Mouse (Mus musculus): ENCODE measurements at regions not wholly inside any gene's neighbourhood (a gene's known extent, or its start where the extent isn't known, plus 50 kb on each side); places are given as distances from the start of the nearest gene placed in this dataset.

- Histone ChIP-seq H3K27ac (ENCODE audit: insufficient read depth, low read depth, low read length, poor library complexity, severe bottlenecking) (no peak overlapping the region), H3K9ac (ENCODE audit: insufficient read depth, low read depth, low read length, poor library complexity, severe bottlenecking) (no peak overlapping the region), H3K9me3 (ENCODE audit: control insufficient read depth, insufficient read depth, low read depth, low read length) (no peaks in the 10 kb centered on the region), H3K36me3 (ENCODE audit: control insufficient read depth, insufficient read depth, low read length, poor library complexity, severe bottlenecking) (no peaks in the 10 kb centered on the region), H3K4me3 (ENCODE audit: insufficient read depth in 1 of 2, low read depth in 1 of 2, low read length in 2 of 2, poor library complexity in 1 of 2, severe bottlenecking in 1 of 2) (no peak overlapping the region), H3K4me1 (ENCODE audit: control insufficient read depth in 2 of 2, insufficient read depth in 2 of 2, low read length in 2 of 2, poor library complexity in 1 of 2) (no peaks in the 10 kb centered on the region)
- in situ Hi-C loops (cut with MboI; ENCODE audit: low sequenced_read_pairs in 2 of 2, unreplicated experiment in 2 of 2), result no loop called here
- TF ChIP-seq MAFK (IDR thresholded peaks at IDR 0.05; ENCODE audit: insufficient read depth, low read depth, low read length) (no peak), ZNF384 (IDR thresholded peaks at IDR 0.05; ENCODE audit: low read depth, low read length) (no peak), CHD2 (IDR thresholded peaks at IDR 0.05; ENCODE audit: low read depth, low read length) (no peak), ZC3H11A (IDR thresholded peaks at IDR 0.05; ENCODE audit: borderline replicate concordance, low read depth, low read length) (no peak), HCFC1 (IDR thresholded peaks at IDR 0.05; ENCODE audit: borderline replicate concordance, insufficient read depth, low read length) (no peak)
- DNase-seq (ENCODE audit: low read depth, low spot score), result no peak
Measured at GRCm38 (mm10) chr11:64776691-64777090, 202.1 kb upstream of the Elac2 start.

GRCm38 (mm10) chr11:64800246-64801121 lies 178.4 kb upstream of the Elac2 start:
- H3K36me3 ChIP-seq (ENCODE audit: control insufficient read depth, insufficient read depth, low read length, poor library complexity, severe bottlenecking), result no peaks in the 10 kb centered on the region
- no peak for DNase-seq (ENCODE audit: low read depth, low spot score)
- no peak overlapping the region for H3K9ac ChIP-seq (ENCODE audit: insufficient read depth, low read depth, low read length, poor library complexity, severe bottlenecking)
- in situ Hi-C loops (cut with MboI; ENCODE audit: low sequenced_read_pairs in 2 of 2, unreplicated experiment in 2 of 2), result no loop called here
- H3K9me3 ChIP-seq (ENCODE audit: control insufficient read depth, insufficient read depth, low read depth, low read length), result no peaks in the 10 kb centered on the region
- no peak overlapping the region for H3K27ac ChIP-seq (ENCODE audit: insufficient read depth, low read depth, low read length, poor library complexity, severe bottlenecking)
- H3K4me3 ChIP-seq (ENCODE audit: insufficient read depth in 1 of 2, low read depth in 1 of 2, low read length in 2 of 2, poor library complexity in 1 of 2, severe bottlenecking in 1 of 2), result no peak overlapping the region
- no peaks in the 10 kb centered on the region for H3K4me1 ChIP-seq (ENCODE audit: control insufficient read depth in 2 of 2, insufficient read depth in 2 of 2, low read length in 2 of 2, poor library complexity in 1 of 2)
- TF ChIP-seq CHD2 (IDR thresholded peaks at IDR 0.05; ENCODE audit: low read depth, low read length) (no peak), HCFC1 (IDR thresholded peaks at IDR 0.05; ENCODE audit: borderline replicate concordance, insufficient read depth, low read length) (no peak), ZNF384 (IDR thresholded peaks at IDR 0.05; ENCODE audit: low read depth, low read length) (no peak), ZC3H11A (IDR thresholded peaks at IDR 0.05; ENCODE audit: borderline replicate concordance, low read depth, low read length) (no peak), MAFK (IDR thresholded peaks at IDR 0.05; ENCODE audit: insufficient read depth, low read depth, low read length) (no peak)

- in situ Hi-C loops (cut with MboI; ENCODE audit: low sequenced_read_pairs in 2 of 2, unreplicated experiment in 2 of 2), result no loop called here
- Histone ChIP-seq H3K9ac (ENCODE audit: insufficient read depth, low read depth, low read length, poor library complexity, severe bottlenecking) (no peak overlapping the region), H3K4me1 (ENCODE audit: control insufficient read depth in 2 of 2, insufficient read depth in 2 of 2, low read length in 2 of 2, poor library complexity in 1 of 2) (no peaks in the 10 kb centered on the region), H3K36me3 (ENCODE audit: control insufficient read depth, insufficient read depth, low read length, poor library complexity, severe bottlenecking) (no peaks in the 10 kb centered on the region), H3K27ac (ENCODE audit: insufficient read depth, low read depth, low read length, poor library complexity, severe bottlenecking) (no peak overlapping the region), H3K4me3 (ENCODE audit: insufficient read depth in 1 of 2, low read depth in 1 of 2, low read length in 2 of 2, poor library complexity in 1 of 2, severe bottlenecking in 1 of 2) (no peak overlapping the region), H3K9me3 (ENCODE audit: control insufficient read depth, insufficient read depth, low read depth, low read length) (no peaks in the 10 kb centered on the region)
- TF ChIP-seq CHD2 (IDR thresholded peaks at IDR 0.05; ENCODE audit: low read depth, low read length) (no peak), MAFK (IDR thresholded peaks at IDR 0.05; ENCODE audit: insufficient read depth, low read depth, low read length) (no peak), HCFC1 (IDR thresholded peaks at IDR 0.05; ENCODE audit: borderline replicate concordance, insufficient read depth, low read length) (no peak), ZC3H11A (IDR thresholded peaks at IDR 0.05; ENCODE audit: borderline replicate concordance, low read depth, low read length) (no peak), ZNF384 (IDR thresholded peaks at IDR 0.05; ENCODE audit: low read depth, low read length) (no peak)
- no peak for DNase-seq (ENCODE audit: low read depth, low spot score)
Measured at GRCm38 (mm10) chr11:64801351-64801750, 177.5 kb upstream of the Elac2 start.

DNA sequence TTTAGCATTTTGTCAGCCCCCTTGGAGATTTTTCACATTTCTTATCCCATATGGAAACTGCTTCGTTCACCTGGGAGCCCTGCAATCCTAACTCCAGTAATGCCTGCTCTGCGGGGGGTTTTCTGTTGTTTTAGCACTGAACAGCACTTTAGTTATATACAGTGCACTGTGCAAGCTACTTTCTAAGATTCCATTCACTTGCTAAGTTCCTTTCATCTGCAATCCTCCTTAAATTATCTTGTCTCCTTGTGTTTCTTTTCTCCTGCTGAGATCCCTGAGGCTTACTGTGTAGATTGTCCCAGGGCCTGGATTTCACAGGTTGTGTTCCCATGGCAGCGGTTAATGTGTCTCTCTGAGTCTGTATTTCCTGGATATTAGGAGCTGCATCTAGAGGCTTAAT lies 173.3 kb upstream of the Elac2 start:
- no peaks in the 10 kb centered on the region for H3K9me3 ChIP-seq (ENCODE audit: control insufficient read depth, insufficient read depth, low read depth, low read length)
- no peak overlapping the region for H3K27ac ChIP-seq (ENCODE audit: insufficient read depth, low read depth, low read length, poor library complexity, severe bottlenecking)
- TF ChIP-seq HCFC1 (IDR thresholded peaks at IDR 0.05; ENCODE audit: borderline replicate concordance, insufficient read depth, low read length) (no peak), CHD2 (IDR thresholded peaks at IDR 0.05; ENCODE audit: low read depth, low read length) (no peak), ZC3H11A (IDR thresholded peaks at IDR 0.05; ENCODE audit: borderline replicate concordance, low read depth, low read length) (no peak), ZNF384 (IDR thresholded peaks at IDR 0.05; ENCODE audit: low read depth, low read length) (no peak), MAFK (IDR thresholded peaks at IDR 0.05; ENCODE audit: insufficient read depth, low read depth, low read length) (no peak)
- no peak overlapping the region for H3K4me3 ChIP-seq (ENCODE audit: insufficient read depth in 1 of 2, low read depth in 1 of 2, low read length in 2 of 2, poor library complexity in 1 of 2, severe bottlenecking in 1 of 2)
- H3K9ac ChIP-seq (ENCODE audit: insufficient read depth, low read depth, low read length, poor library complexity, severe bottlenecking), result no peak overlapping the region
- in situ Hi-C loops (cut with MboI; ENCODE audit: low sequenced_read_pairs in 2 of 2, unreplicated experiment in 2 of 2), result no loop called here
- H3K36me3 ChIP-seq (ENCODE audit: control insufficient read depth, insufficient read depth, low read length, poor library complexity, severe bottlenecking), result no peaks in the 10 kb centered on the region
- DNase-seq (ENCODE audit: low read depth, low spot score), result no peak
- H3K4me1 ChIP-seq (ENCODE audit: control insufficient read depth in 2 of 2, insufficient read depth in 2 of 2, low read length in 2 of 2, poor library complexity in 1 of 2), result no peaks in the 10 kb centered on the region
